Mouse (Mus musculus): ENCODE results near the gene Dcaf10. TPM values are rescaled to one million over a fixed set of nuclear protein-coding genes. Genes with fewer than 3 reads are reported as not detected.

The Dcaf10 gene
- polyA plus RNA-seq, 1 experiment from 2014 or later, result 13.9 TPM

Small RNA genes within 50 kb of the gene (microRNA-seq; reads per million reads assigned to microRNA genes)
- not detected for gene Gm25692

Other genes starting within 250 kb of the Dcaf10 start
- 198 and 204 TPM in 2 replicates for gene Tomm5, start 234.0 kb upstream of the Dcaf10 start, polyA plus RNA-seq (2014; fragmentation: Nextera tagmentation; extraction: Ambion mirVana)
- 0.96 and 2.6 TPM in 2 replicates for gene Frmpd1, start 157.2 kb upstream of the Dcaf10 start, polyA plus RNA-seq (2014; fragmentation: Nextera tagmentation; extraction: Ambion mirVana)
- 23.8 and 24.5 TPM in 2 replicates for gene Trmt10b, start 45.0 kb upstream of the Dcaf10 start, polyA plus RNA-seq (2014; fragmentation: Nextera tagmentation; extraction: Ambion mirVana)
- gene Exosc3, start 631 bp downstream of the Dcaf10 start, polyA plus RNA-seq (2014; fragmentation: Nextera tagmentation; extraction: Ambion mirVana), result 105 and 111 TPM in 2 replicates
- 72.8 and 73.3 TPM in 2 replicates for gene Slc25a51, start 66.7 kb downstream of the Dcaf10 start, polyA plus RNA-seq (2014; fragmentation: Nextera tagmentation; extraction: Ambion mirVana)
- 6.4 and 6.5 TPM in 2 replicates for gene Shb, start 190.4 kb downstream of the Dcaf10 start, polyA plus RNA-seq (2014; fragmentation: Nextera tagmentation; extraction: Ambion mirVana)

All from limb, embryonic 11.5 days (tissue).